8 mouse cellular contexts compared by ENCODE assay signal in genomic region chr5:144963817-144964261, GRCm38 (mm10). TPM values are rescaled to one million over a fixed set of nuclear protein-coding genes. Genes with fewer than 3 reads are reported as not detected.
DNase-seq lines count a peak whose midpoint lies in the region; ATAC-seq and TF ChIP-seq lines count a peak whose summit lies in the region.

No protein-coding gene starts in this region.

- no peaks in the 10 kb centered on the region for H3K9me3 ChIP-seq in forebrain, embryonic 11.5 days (ENCODE audit: control insufficient read depth, low read length)
- no peaks in the 10 kb centered on the region for H3K9me3 ChIP-seq in heart, embryonic 16.5 days (replicated peaks; ENCODE audit: control insufficient read depth, low read length)
- no peaks in the 10 kb centered on the region for H3K9me3 ChIP-seq in kidney, postnatal 0 days (replicated peaks; ENCODE audit: low read length)
- no peaks in the 10 kb centered on the region for H3K9me3 ChIP-seq in liver, embryonic 14.5 days (ENCODE audit: control insufficient read depth, low read length)

- WGBS in forebrain, embryonic 11.5 days: 8% methylated on average over 13 of the region's 13 CpGs
- WGBS in heart, embryonic 16.5 days: 8% methylated on average over 13 of the region's 13 CpGs
- 4% methylated on average over 13 of the region's 13 CpGs for WGBS in kidney, postnatal 0 days
- 8% methylated on average over 13 of the region's 13 CpGs for WGBS in liver, embryonic 14.5 days (ENCODE audit: insufficient replicate concordance)

- peaks cover 4% of the 10 kb centered on the region; the same call in 1 of the 2 replicates for H3K4me1 ChIP-seq in forebrain, embryonic 11.5 days (replicated peaks; ENCODE audit: control insufficient read depth, insufficient read depth, low read length)
- H3K4me1 ChIP-seq in heart, embryonic 16.5 days (ENCODE audit: control insufficient read depth, insufficient read depth, low read length): peaks cover 36% of the 10 kb centered on the region
- peaks cover 8% of the 10 kb centered on the region; the same call in 1 of the 2 replicates for H3K4me1 ChIP-seq in kidney, postnatal 0 days (replicated peaks; ENCODE audit: insufficient read depth, low read length)
- H3K4me1 ChIP-seq in liver, embryonic 14.5 days (replicated peaks; ENCODE audit: control insufficient read depth in 2 of 2, insufficient read depth in 2 of 2, low read length in 1 of 2): peaks cover 0 to 7% of the 10 kb centered on the region in 2 experiments; a peak in 2 of 4 replicates

- ATAC-seq in CD4-positive, CD25-positive, alpha-beta regulatory T cell, adult 4 months: peak; percentile 47
- ATAC-seq in forebrain, embryonic 11.5 days (replicated peaks; ENCODE audit: low FRiP score): peak; percentile 1
- no peak; the same call in 1 of the 2 replicates for ATAC-seq in heart, embryonic 16.5 days (replicated peaks; ENCODE audit: extremely low read depth, insufficient read depth, low FRiP score)
- ATAC-seq in kidney, postnatal 0 days (replicated peaks; ENCODE audit: low FRiP score, low read depth): peak; percentile 11
- ATAC-seq in liver, embryonic 14.5 days (ENCODE audit: insufficient read depth): no peak

- no peak overlapping the region for H3K4me2 ChIP-seq in forebrain, embryonic 11.5 days (ENCODE audit: low read depth, low read length, severe bottlenecking)
- H3K4me2 ChIP-seq in heart, embryonic 16.5 days (ENCODE audit: low read depth, low read length): peak overlapping the region; percentile 72
- peak overlapping the region; percentile 67 for H3K4me2 ChIP-seq in kidney, postnatal 0 days (ENCODE audit: low read length)
- H3K4me2 ChIP-seq in liver, embryonic 14.5 days (ENCODE audit: low read depth): peak overlapping the region; percentile 9; the same call in 1 of the 2 replicates

- peak; percentile 75 for DNase-seq in adrenal gland, postnatal 14 days
- DNase-seq in forebrain, embryonic 11.5 days (ENCODE audit: low spot score): peak; percentile 73
- DNase-seq in kidney, postnatal 0 days (ENCODE audit: low spot score): peak; percentile 95
- DNase-seq in liver, embryonic 14.5 days (ENCODE audit: low read depth in 3 of 3, low spot score in 3 of 3): peak in 1 of 3 experiments; percentile 25
- DNase-seq in natural killer cell, adult 2 months (ENCODE audit: low spot score in 2 of 2): peak; percentile 47 to 54
- DNase-seq in testis, postnatal 10 days (ENCODE audit: low spot score): peak; percentile 86

- peaks cover 2% of the 10 kb centered on the region; the same call in 1 of the 2 replicates for H3K27me3 ChIP-seq in forebrain, embryonic 11.5 days (ENCODE audit: control insufficient read depth, insufficient read depth, low read length)
- no peaks in the 10 kb centered on the region for H3K27me3 ChIP-seq in heart, embryonic 16.5 days (ENCODE audit: control insufficient read depth, insufficient read depth, low read length)
- no peaks in the 10 kb centered on the region for H3K27me3 ChIP-seq in kidney, postnatal 0 days (ENCODE audit: insufficient read depth, low read length)
- peaks cover 24% of the 10 kb centered on the region for H3K27me3 ChIP-seq in liver, embryonic 14.5 days (ENCODE audit: control insufficient read depth, insufficient read depth, low read length)

- H3K9ac ChIP-seq in forebrain, embryonic 11.5 days (ENCODE audit: low read length): no peak overlapping the region
- peak overlapping the region; percentile 19; the same call in 1 of the 2 replicates for H3K9ac ChIP-seq in heart, embryonic 16.5 days (ENCODE audit: low read length)
- H3K9ac ChIP-seq in kidney, postnatal 0 days (ENCODE audit: low read depth, low read length): no peak overlapping the region
- no peak overlapping the region for H3K9ac ChIP-seq in liver, embryonic 14.5 days (replicated peaks)

- H3K36me3 ChIP-seq in forebrain, embryonic 11.5 days (ENCODE audit: control insufficient read depth, insufficient read depth, low read length): no peaks in the 10 kb centered on the region
- no peaks in the 10 kb centered on the region for H3K36me3 ChIP-seq in heart, embryonic 16.5 days (ENCODE audit: control insufficient read depth, insufficient read depth)
- no peaks in the 10 kb centered on the region for H3K36me3 ChIP-seq in kidney, postnatal 0 days (ENCODE audit: insufficient read depth, low read length)
- H3K36me3 ChIP-seq in liver, embryonic 14.5 days (replicated peaks; ENCODE audit: control insufficient read depth, insufficient read depth, low read depth): no peaks in the 10 kb centered on the region

- TF ChIP-seq EP300 in liver, embryonic 14.5 days (IDR thresholded peaks at IDR 0.05; ENCODE audit: low read depth): no peak

- no peak for TF ChIP-seq CTCF in kidney, postnatal 0 days (IDR thresholded peaks at IDR 0.05; ENCODE audit: low read depth)
- TF ChIP-seq CTCF in liver, embryonic 14.5 days (IDR thresholded peaks at IDR 0.05; ENCODE audit: low read depth): no peak

- H3K4me3 ChIP-seq in forebrain, embryonic 11.5 days (ENCODE audit: low read depth, low read length): no peak overlapping the region
- peak overlapping the region; percentile 24 for H3K4me3 ChIP-seq in heart, embryonic 16.5 days (ENCODE audit: low read length)
- H3K4me3 ChIP-seq in kidney, postnatal 0 days (replicated peaks; ENCODE audit: low read depth, low read length): peak overlapping the region; percentile 18; the same call in 1 of the 2 replicates
- 0 out of 4 replicates have a peak overlapping the region, but pooled peaks of 1 of the 2 experiments have one; percentile 0 for H3K4me3 ChIP-seq in liver, embryonic 14.5 days (ENCODE audit: insufficient read depth in 1 of 2, low read depth in 2 of 2, low read length in 2 of 2)

- H3K27ac ChIP-seq in forebrain, embryonic 11.5 days (ENCODE audit: low read depth, low read length): no peak overlapping the region
- H3K27ac ChIP-seq in heart, embryonic 16.5 days (ENCODE audit: low read length): peak overlapping the region; percentile 71
- H3K27ac ChIP-seq in kidney, postnatal 0 days: peak overlapping the region; percentile 79
- H3K27ac ChIP-seq in liver, embryonic 14.5 days: no peak overlapping the region

RNA-seq across cellular contexts. Expression of gene Smurf1, which starts 1.8 kb away (rescaled TPM):
- polyA plus RNA-seq in CD4-positive, CD25-positive, alpha-beta regulatory T cell, adult 4 months (2017; shearing (Covaris generic)): 1 to 10 TPM; 4.6 to 4.8 TPM
- 17.2 and 19.4 TPM in 2 replicates for total RNA-seq in adrenal gland, postnatal 14 days (2021)
- 18.3 and 21.4 TPM in 2 replicates for polyA plus RNA-seq in forebrain, embryonic 11.5 days (2014; fragmentation: Nextera tagmentation; extraction: Ambion mirVana)
- polyA plus RNA-seq in heart, embryonic 16.5 days (2015; fragmentation: Nextera tagmentation; extraction: Ambion mirVana): 9.3 and 13.5 TPM in 2 replicates
- polyA plus RNA-seq in kidney, postnatal 0 days (2015; fragmentation: Nextera tagmentation; extraction: Ambion mirVana): 12.6 and 13.4 TPM in 2 replicates
- 1.4 and 1.5 TPM in 2 replicates for polyA plus RNA-seq in liver, embryonic 14.5 days (2012; rRNA removed)
- 1.2 and 1.7 TPM in 2 replicates for polyA plus RNA-seq in liver, embryonic 14.5 days (2014; fragmentation: Nextera tagmentation; extraction: Ambion mirVana)

Comparison
In these comparisons a context has a peak if more than half of its experiments do, and no peak if none do; other contexts are left out.
1. ATAC-seq: peak in CD4-positive, CD25-positive, alpha-beta regulatory T cell, adult 4 months (single experiment), forebrain, embryonic 11.5 days (single experiment) and kidney, postnatal 0 days (single experiment); none in heart, embryonic 16.5 days (single experiment) and liver, embryonic 14.5 days (single experiment).
2. H3K27ac ChIP-seq: peak in heart, embryonic 16.5 days (single experiment) and kidney, postnatal 0 days (single experiment); none in forebrain, embryonic 11.5 days (single experiment) and liver, embryonic 14.5 days (single experiment).